Mouse (Mus musculus) CH12.LX (cell line): Measurements from ENCODE around the gene Stag2.

Experiments
- CTCF ChIP-seq, 2 experiments: IDR thresholded peaks in 1 of 2; conservative IDR thresholded peaks in 1 of 2; 2 replicates each; pipeline ENCODE4 v1.5.1; 2011 to 2012; ENCODE audit warnings: low read depth in 2 of 2, low read length in 2 of 2, improper control_type of control experiment in 1 of 2, inconsistent platforms in 1 of 2, mild to moderate bottlenecking in 1 of 2, moderate library complexity in 1 of 2
- ETS1 ChIP-seq: conservative IDR thresholded peaks from 2 replicates; pipeline ENCODE4 v1.6.1; 2012; ENCODE audit warnings: low read depth, mild to moderate bottlenecking, inconsistent platforms, low read length, improper control_type of control experiment, moderate library complexity
- NELFE ChIP-seq: IDR thresholded peaks from 2 replicates; pipeline ENCODE4 v1.6.1; 2011; ENCODE audit warnings: low read depth, low read length, improper control_type of control experiment
- POLR2A ChIP-seq: IDR thresholded peaks from 2 replicates; pipeline ENCODE4 v1.6.1; 2011; ENCODE audit warnings: low read depth, mild to moderate bottlenecking, improper control_type of control experiment, low read length
- USF1 ChIP-seq: IDR thresholded peaks from 2 replicates; pipeline ENCODE4 v1.6.1; 2014; ENCODE audit warnings: low read depth, mild to moderate bottlenecking, inconsistent platforms, low read length, improper control_type of control experiment
- USF2 ChIP-seq: conservative IDR thresholded peaks from 2 replicates; pipeline ENCODE4 v1.6.1; 2011; ENCODE audit warnings: low read depth, low read length, improper control_type of control experiment
- ZC3H11A ChIP-seq: IDR thresholded peaks from 2 replicates; pipeline ENCODE4 v1.6.1; 2012; ENCODE audit warnings: low read depth, mild to moderate bottlenecking, inconsistent platforms, low read length, improper control_type of control experiment

GRCm38 (mm10) chrX:42321200-42321773 is 172.2 kb downstream of the Stag2 start:
- TF ChIP-seq CTCF (conservative IDR thresholded peaks at IDR 0.05 in 1 of 2, IDR thresholded peaks at IDR 0.05 in 1 of 2; ENCODE audit: low read depth in 2 of 2, low read length in 2 of 2): no peak
- no peak for TF ChIP-seq NELFE
- TF ChIP-seq POLR2A: no peak
- no peak for TF ChIP-seq USF2
- TF ChIP-seq ZC3H11A: no peak
- TF ChIP-seq USF1: no peak
- no peak for TF ChIP-seq ETS1
